ENCODE assay signal across 8 mouse cellular contexts in the genomic region with DNA sequence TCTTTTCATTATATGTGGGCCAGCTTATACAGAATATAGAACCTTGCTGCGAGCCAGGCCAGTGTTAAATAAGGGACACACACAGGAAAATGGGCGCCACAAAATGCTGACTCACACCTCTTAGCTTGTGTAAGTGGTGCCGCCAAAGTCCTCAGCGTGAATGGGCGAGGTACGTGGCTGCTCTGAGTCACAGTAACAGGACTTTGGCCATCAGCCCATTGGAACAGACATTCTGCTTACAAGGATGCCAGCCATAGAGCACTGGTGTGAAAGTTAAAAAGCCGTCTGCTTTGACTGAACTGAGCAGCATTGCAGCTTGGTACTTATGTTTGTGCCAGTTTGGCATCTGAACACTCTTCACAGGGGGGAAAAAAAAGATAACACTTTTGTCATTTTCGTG.
DNase-seq lines count a peak whose midpoint lies in the region; ATAC-seq lines count a peak whose summit lies in the region.

No protein-coding gene starts in this region.

- H3K27me3 ChIP-seq in hindbrain, embryonic 15.5 days, result no peaks in the 10 kb centered on the region
- no peaks in the 10 kb centered on the region for H3K27me3 ChIP-seq in hindbrain, embryonic 12.5 days
- H3K27me3 ChIP-seq in intestine, embryonic 15.5 days (replicated peaks), result no peaks in the 10 kb centered on the region

- no peaks in the 10 kb centered on the region for H3K36me3 ChIP-seq in hindbrain, embryonic 15.5 days
- H3K36me3 ChIP-seq in hindbrain, embryonic 12.5 days, result no peaks in the 10 kb centered on the region
- no peaks in the 10 kb centered on the region for H3K36me3 ChIP-seq in intestine, embryonic 15.5 days

- peaks cover 15% of the 10 kb centered on the region for H3K4me1 ChIP-seq in hindbrain, embryonic 15.5 days (replicated peaks)
- H3K4me1 ChIP-seq in hindbrain, embryonic 12.5 days, result peaks cover 18% of the 10 kb centered on the region; the same call in 1 of the 2 replicates
- no peaks in the 10 kb centered on the region for H3K4me1 ChIP-seq in intestine, embryonic 15.5 days (replicated peaks)

- H3K4me2 ChIP-seq in hindbrain, embryonic 15.5 days, result no peak overlapping the region
- no peak overlapping the region for H3K4me2 ChIP-seq in hindbrain, embryonic 12.5 days (replicated peaks)
- no peak overlapping the region for H3K4me2 ChIP-seq in intestine, embryonic 15.5 days (replicated peaks)

- H3K4me3 ChIP-seq in hindbrain, embryonic 15.5 days, result no peak overlapping the region
- no peak overlapping the region for H3K4me3 ChIP-seq in hindbrain, embryonic 12.5 days
- no peak overlapping the region for H3K4me3 ChIP-seq in intestine, embryonic 15.5 days (replicated peaks)

- no peak overlapping the region for H3K9ac ChIP-seq in hindbrain, embryonic 15.5 days
- no peak overlapping the region for H3K9ac ChIP-seq in hindbrain, embryonic 12.5 days
- H3K9ac ChIP-seq in intestine, embryonic 15.5 days, result no peak overlapping the region

- no peak overlapping the region for H3K27ac ChIP-seq in hindbrain, embryonic 15.5 days (replicated peaks)
- H3K27ac ChIP-seq in hindbrain, embryonic 12.5 days, result no peak overlapping the region
- no peak overlapping the region for H3K27ac ChIP-seq in intestine, embryonic 15.5 days

- DNase-seq in adrenal gland, postnatal 25 days, result peak; percentile 74
- peak; percentile 70 to 86 for DNase-seq in frontal cortex, adult 2 months (ENCODE audit: extremely low spot score in 1 of 2, low spot score in 1 of 2)
- DNase-seq in left cerebral cortex, postnatal 4 days, result peak; percentile 89
- DNase-seq in ovary, postnatal 36 days (ENCODE audit: low spot score), result peak; percentile 14
- DNase-seq in embryo, embryonic 9.5 days (ENCODE audit: extremely low spot score), result no peak

- no peaks in the 10 kb centered on the region for H3K9me3 ChIP-seq in hindbrain, embryonic 15.5 days
- H3K9me3 ChIP-seq in hindbrain, embryonic 12.5 days (replicated peaks), result no peaks in the 10 kb centered on the region
- no peaks in the 10 kb centered on the region for H3K9me3 ChIP-seq in intestine, embryonic 15.5 days

- WGBS in hindbrain, embryonic 15.5 days, result 51% methylated on average over 8 of the region's 8 CpGs
- 79% methylated on average over 8 of the region's 8 CpGs for WGBS in hindbrain, embryonic 12.5 days
- 56% methylated on average over 8 of the region's 8 CpGs for WGBS in intestine, embryonic 15.5 days

- intact Hi-C loops in left cerebral cortex, postnatal 4 days (cut with DNase I), result no loop called here

- ATAC-seq in hindbrain, embryonic 15.5 days (ENCODE audit: low FRiP score, low read depth), result peak; percentile 82; the same call in 1 of the 2 replicates
- ATAC-seq in hindbrain, embryonic 12.5 days (ENCODE audit: low FRiP score), result no peak
- ATAC-seq in intestine, embryonic 15.5 days, result peak; percentile 78
